Mouse (Mus musculus): ENCODE data around the gene Fkbp6. TPM values are rescaled to one million over a fixed set of nuclear protein-coding genes. Genes with fewer than 3 reads are reported as not detected.

The Fkbp6 gene
- polyA plus RNA-seq, 1 experiment from 2014 or later: 0.26 TPM

GRCm38 (mm10) chr5:135248956-135249676 lies 100.7 kb downstream of the Fkbp6 start:
- 78% methylated on average over 16 of the region's 16 CpGs for WGBS
- H3K27me3 ChIP-seq (ENCODE audit: control insufficient read depth, insufficient read depth, low read length): 0 out of 2 replicates have a peak, but pooled peaks cover 7% of the 10 kb centered on the region
- peaks cover 13% of the 10 kb centered on the region for H3K4me1 ChIP-seq (replicated peaks; ENCODE audit: control insufficient read depth, insufficient read depth, low read length)
- H3K9me3 ChIP-seq (ENCODE audit: control insufficient read depth, low read length): no peaks in the 10 kb centered on the region
- peaks cover 12% of the 10 kb centered on the region for H3K36me3 ChIP-seq (ENCODE audit: control insufficient read depth, insufficient read depth, low read length)
- no peak overlapping the region for H3K27ac ChIP-seq (ENCODE audit: low read depth, low read length)
- peak overlapping the region; percentile 62 for H3K4me3 ChIP-seq (ENCODE audit: low read depth, low read length)
- DNase-seq (ENCODE audit: low spot score): no peak
- peak overlapping the region; percentile 15; the same call in 1 of the 2 replicates for H3K9ac ChIP-seq (ENCODE audit: low read depth, low read length)
- no peak for ATAC-seq (ENCODE audit: low FRiP score)
- H3K4me2 ChIP-seq (replicated peaks; ENCODE audit: low read depth, low read length): peak overlapping the region; percentile 97

DNA sequence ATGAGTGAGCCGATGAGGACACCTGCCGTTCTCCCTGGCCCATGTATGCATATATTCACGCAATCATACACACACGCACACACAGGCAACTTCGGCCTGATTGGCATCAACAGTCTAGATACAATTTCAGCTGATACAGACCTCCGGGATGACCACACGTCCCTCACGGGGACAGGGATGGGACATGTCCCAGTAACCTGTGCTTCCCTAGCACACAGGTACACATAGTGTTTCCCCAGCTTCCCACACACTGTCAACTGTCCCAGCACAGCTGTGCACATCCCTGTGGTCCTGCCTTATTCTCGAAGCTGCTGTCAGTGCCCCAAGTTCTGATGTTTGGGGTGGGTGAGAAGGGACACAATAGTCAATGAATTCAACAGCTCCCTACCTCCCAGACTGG lies 102.5 kb downstream of the Fkbp6 start:
- peaks cover 8% of the 10 kb centered on the region for H3K4me1 ChIP-seq (replicated peaks; ENCODE audit: control insufficient read depth, insufficient read depth, low read length)
- H3K9ac ChIP-seq (ENCODE audit: low read depth, low read length): no peak overlapping the region
- 76% methylated on average over 9 of the region's 9 CpGs for WGBS
- no peak overlapping the region for H3K4me2 ChIP-seq (replicated peaks; ENCODE audit: low read depth, low read length)
- no peak overlapping the region for H3K4me3 ChIP-seq (ENCODE audit: low read depth, low read length)
- 0 out of 2 replicates have a peak, but pooled peaks cover 7% of the 10 kb centered on the region for H3K27me3 ChIP-seq (ENCODE audit: control insufficient read depth, insufficient read depth, low read length)
- H3K9me3 ChIP-seq (ENCODE audit: control insufficient read depth, low read length): no peaks in the 10 kb centered on the region
- peaks cover 22% of the 10 kb centered on the region for H3K36me3 ChIP-seq (ENCODE audit: control insufficient read depth, insufficient read depth, low read length)
- ATAC-seq (ENCODE audit: low FRiP score) (no peak), DNase-seq (ENCODE audit: low spot score) (no peak)
- no peak overlapping the region for H3K27ac ChIP-seq (ENCODE audit: low read depth, low read length)

DNA sequence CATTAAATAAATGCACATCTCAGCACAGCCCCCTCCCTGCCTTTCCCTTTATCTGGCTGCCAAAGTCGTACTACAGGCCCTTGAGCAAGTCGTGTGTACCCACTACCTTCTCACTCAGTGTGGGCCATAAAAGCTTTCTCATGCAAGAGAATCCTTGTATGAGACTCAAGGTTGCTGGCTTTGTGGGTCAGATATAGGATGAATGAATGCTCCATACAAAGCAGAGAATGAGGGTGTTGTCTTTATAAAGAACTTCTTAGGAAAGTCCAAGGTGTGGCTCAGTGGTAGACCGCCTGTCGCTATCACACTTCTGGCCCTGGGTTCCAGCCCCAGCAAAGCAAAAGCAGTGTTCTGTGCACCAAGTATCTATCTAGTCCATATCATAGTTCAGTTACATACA lies 103.3 kb downstream of the Fkbp6 start:
- H3K4me1 ChIP-seq (replicated peaks; ENCODE audit: control insufficient read depth, insufficient read depth, low read length): peaks cover 8% of the 10 kb centered on the region
- no peak for DNase-seq (ENCODE audit: low spot score)
- peaks cover 24% of the 10 kb centered on the region for H3K36me3 ChIP-seq (ENCODE audit: control insufficient read depth, insufficient read depth, low read length)
- no peaks in the 10 kb centered on the region for H3K9me3 ChIP-seq (ENCODE audit: control insufficient read depth, low read length)
- H3K4me2 ChIP-seq (replicated peaks; ENCODE audit: low read depth, low read length): no peak overlapping the region
- WGBS: 66% methylated on average over 4 of the region's 4 CpGs
- ATAC-seq (ENCODE audit: low FRiP score): no peak
- H3K4me3 ChIP-seq (ENCODE audit: low read depth, low read length): no peak overlapping the region
- H3K27me3 ChIP-seq (ENCODE audit: control insufficient read depth, insufficient read depth, low read length): 0 out of 2 replicates have a peak, but pooled peaks cover 7% of the 10 kb centered on the region
- H3K27ac ChIP-seq (ENCODE audit: low read depth, low read length): no peak overlapping the region
- no peak overlapping the region for H3K9ac ChIP-seq (ENCODE audit: low read depth, low read length)

- no peak overlapping the region for H3K4me3 ChIP-seq (ENCODE audit: low read depth, low read length)
- H3K27ac ChIP-seq (ENCODE audit: low read depth, low read length): no peak overlapping the region
- H3K36me3 ChIP-seq (ENCODE audit: control insufficient read depth, insufficient read depth, low read length): peaks cover 36% of the 10 kb centered on the region
- no peaks in the 10 kb centered on the region for H3K27me3 ChIP-seq (ENCODE audit: control insufficient read depth, insufficient read depth, low read length)
- DNase-seq (ENCODE audit: low spot score) (no peak), ATAC-seq (ENCODE audit: low FRiP score) (no peak)
- H3K4me1 ChIP-seq (replicated peaks; ENCODE audit: control insufficient read depth, insufficient read depth, low read length): no peaks in the 10 kb centered on the region
- H3K4me2 ChIP-seq (replicated peaks; ENCODE audit: low read depth, low read length): no peak overlapping the region
- H3K9ac ChIP-seq (ENCODE audit: low read depth, low read length): no peak overlapping the region
- WGBS: 100% methylated on average over 1 of the region's 1 CpGs
- no peaks in the 10 kb centered on the region for H3K9me3 ChIP-seq (ENCODE audit: control insufficient read depth, low read length)
Measured at GRCm38 (mm10) chr5:135243166-135243565, 106.7 kb downstream of the Fkbp6 start.

- Histone ChIP-seq H3K9me3 (ENCODE audit: control insufficient read depth, low read length) (no peaks in the 10 kb centered on the region), H3K4me1 (replicated peaks; ENCODE audit: control insufficient read depth, insufficient read depth, low read length) (no peaks in the 10 kb centered on the region), H3K4me3 (ENCODE audit: low read depth, low read length) (no peak overlapping the region), H3K4me2 (replicated peaks; ENCODE audit: low read depth, low read length) (no peak overlapping the region), H3K27ac (ENCODE audit: low read depth, low read length) (no peak overlapping the region), H3K36me3 (ENCODE audit: control insufficient read depth, insufficient read depth, low read length) (peaks cover 42% of the 10 kb centered on the region), H3K27me3 (ENCODE audit: control insufficient read depth, insufficient read depth, low read length) (no peaks in the 10 kb centered on the region), H3K9ac (ENCODE audit: low read depth, low read length) (no peak overlapping the region)
- DNase-seq (ENCODE audit: low spot score) (no peak), ATAC-seq (ENCODE audit: low FRiP score) (no peak)
- WGBS: 91% methylated on average over 3 of the region's 3 CpGs
Measured at GRCm38 (mm10) chr5:135242608-135243007, 107.2 kb downstream of the Fkbp6 start.

GRCm38 (mm10) chr5:135242136-135242535 lies 107.7 kb downstream of the Fkbp6 start:
- no peak for DNase-seq (ENCODE audit: low spot score)
- Histone ChIP-seq H3K9me3 (ENCODE audit: control insufficient read depth, low read length) (no peaks in the 10 kb centered on the region), H3K27ac (ENCODE audit: low read depth, low read length) (no peak overlapping the region), H3K27me3 (ENCODE audit: control insufficient read depth, insufficient read depth, low read length) (no peaks in the 10 kb centered on the region), H3K4me1 (replicated peaks; ENCODE audit: control insufficient read depth, insufficient read depth, low read length) (no peaks in the 10 kb centered on the region), H3K4me2 (replicated peaks; ENCODE audit: low read depth, low read length) (no peak overlapping the region), H3K9ac (ENCODE audit: low read depth, low read length) (no peak overlapping the region), H3K4me3 (ENCODE audit: low read depth, low read length) (no peak overlapping the region), H3K36me3 (ENCODE audit: control insufficient read depth, insufficient read depth, low read length) (peaks cover 46% of the 10 kb centered on the region)
- ATAC-seq (ENCODE audit: low FRiP score): no peak
- WGBS: 80% methylated on average over 12 of the region's 12 CpGs

Other genes starting within 250 kb of the Fkbp6 start
- 21.4 and 21.9 TPM in 2 replicates for gene Tbl2, start 200.4 kb downstream of the Fkbp6 start, polyA plus RNA-seq (2014; fragmentation: Nextera tagmentation; extraction: Ambion mirVana)
- 35.9 and 38.8 TPM in 2 replicates for gene Bcl7b, start 181.8 kb downstream of the Fkbp6 start, polyA plus RNA-seq (2014; fragmentation: Nextera tagmentation; extraction: Ambion mirVana)
- 54.5 and 77.6 TPM in 2 replicates for gene Baz1b, start 162.8 kb downstream of the Fkbp6 start, polyA plus RNA-seq (2014; fragmentation: Nextera tagmentation; extraction: Ambion mirVana)
- gene Fzd9, start 98.8 kb downstream of the Fkbp6 start, polyA plus RNA-seq (2014; fragmentation: Nextera tagmentation; extraction: Ambion mirVana): 6.6 and 7.2 TPM in 2 replicates
- gene Trim50, start 3.3 kb upstream of the Fkbp6 start, polyA plus RNA-seq (2014; fragmentation: Nextera tagmentation; extraction: Ambion mirVana): 0.15 TPM in 1 of 2 replicates, not detected in the other
- gene Nsun5, start 19.9 kb upstream of the Fkbp6 start, polyA plus RNA-seq (2014; fragmentation: Nextera tagmentation; extraction: Ambion mirVana): 26.8 and 27.8 TPM in 2 replicates
- gene Pom121, start 44.5 kb upstream of the Fkbp6 start, polyA plus RNA-seq (2014; fragmentation: Nextera tagmentation; extraction: Ambion mirVana): 14.5 and 19.9 TPM in 2 replicates
- 37.6 and 50.0 TPM in 2 replicates for gene Hip1, start 195.1 kb upstream of the Fkbp6 start, polyA plus RNA-seq (2014; fragmentation: Nextera tagmentation; extraction: Ambion mirVana)
- gene Ccl26, start 213.5 kb upstream of the Fkbp6 start, polyA plus RNA-seq (2014; fragmentation: Nextera tagmentation; extraction: Ambion mirVana): not detected in 2 replicates
- gene Ccl24, start 223.0 kb upstream of the Fkbp6 start, polyA plus RNA-seq (2014; fragmentation: Nextera tagmentation; extraction: Ambion mirVana): 2.0 and 2.7 TPM in 2 replicates

Measured in hindbrain, embryonic 11.5 days (tissue).